In genomic region chr8:64575001-64575400, GRCm38 (mm10) we compare ENCODE assay signal across 20 mouse cellular contexts.
DNase-seq lines count a peak whose midpoint lies in the region; ATAC-seq and TF ChIP-seq lines count a peak whose summit lies in the region.
"Had no signal": no experiment of that assay in that cellular context is flagged by ENCODE, and none has a peak within 500 bp of the region (broad histone marks: within the 10 kb centered on the region; RNA-seq: fewer than 3 reads in every experiment).

No protein-coding gene starts in this region.

- H3K4me2 ChIP-seq in hindbrain, postnatal 0 days (ENCODE audit: low read depth, low read length), result no peak overlapping the region
- H3K4me2 ChIP-seq in hindbrain, embryonic 13.5 days, result no peak overlapping the region
- no peak overlapping the region for H3K4me2 ChIP-seq in lung, embryonic 14.5 days
- H3K4me2 ChIP-seq: forebrain, embryonic 15.5 days; hindbrain, embryonic 14.5 days; liver, embryonic 13.5 days; midbrain, embryonic 13.5 days; neural tube, embryonic 15.5 days had no signal

- no peak for ATAC-seq in hindbrain, postnatal 0 days
- no peak for ATAC-seq in hindbrain, embryonic 13.5 days (ENCODE audit: low FRiP score)
- no peak; the same call in 1 of the 2 replicates for ATAC-seq in lung, embryonic 14.5 days (ENCODE audit: insufficient read depth)
- ATAC-seq: forebrain, embryonic 15.5 days; midbrain, embryonic 13.5 days had no signal

- no peaks in the 10 kb centered on the region for H3K27me3 ChIP-seq in hindbrain, postnatal 0 days (ENCODE audit: insufficient read depth, low read length)
- H3K27me3 ChIP-seq in hindbrain, embryonic 13.5 days, result no peaks in the 10 kb centered on the region
- H3K27me3 ChIP-seq in lung, embryonic 14.5 days (ENCODE audit: insufficient read depth, low read length), result no peaks in the 10 kb centered on the region
- H3K27me3 ChIP-seq: forebrain, embryonic 15.5 days; liver, embryonic 13.5 days; midbrain, embryonic 13.5 days; neural tube, embryonic 15.5 days had no signal

- intact Hi-C loops in gastrocnemius, postnatal 36 days (cut with DNase I), result no loop called here

- no peak overlapping the region for H3K27ac ChIP-seq in hindbrain, postnatal 0 days
- H3K27ac ChIP-seq in hindbrain, embryonic 13.5 days, result no peak overlapping the region
- no peak overlapping the region for H3K27ac ChIP-seq in lung, embryonic 14.5 days (ENCODE audit: low read depth)
- H3K27ac ChIP-seq: forebrain, embryonic 15.5 days; hindbrain, embryonic 14.5 days; left cerebral cortex, adult 2 months; liver, embryonic 13.5 days; macrophage; midbrain, embryonic 13.5 days; neural tube, embryonic 15.5 days had no signal

- no peaks in the 10 kb centered on the region for H3K4me1 ChIP-seq in hindbrain, postnatal 0 days (ENCODE audit: insufficient read depth, low read length)
- H3K4me1 ChIP-seq in hindbrain, embryonic 13.5 days (replicated peaks), result no peaks in the 10 kb centered on the region
- H3K4me1 ChIP-seq in lung, embryonic 14.5 days (ENCODE audit: insufficient read depth), result no peaks in the 10 kb centered on the region
- H3K4me1 ChIP-seq: forebrain, embryonic 15.5 days; liver, embryonic 13.5 days; midbrain, embryonic 13.5 days; neural tube, embryonic 15.5 days had no signal

- no peak overlapping the region for H3K4me3 ChIP-seq in hindbrain, postnatal 0 days (ENCODE audit: low read length)
- H3K4me3 ChIP-seq in hindbrain, embryonic 13.5 days, result no peak overlapping the region
- H3K4me3 ChIP-seq in lung, embryonic 14.5 days (ENCODE audit: low read depth, low read length), result no peak overlapping the region
- H3K4me3 ChIP-seq: forebrain, embryonic 15.5 days; left cerebral cortex, adult 2 months; liver, embryonic 13.5 days; midbrain, embryonic 13.5 days; myocyte; neural tube, embryonic 15.5 days had no signal

- WGBS in hindbrain, postnatal 0 days, result 81% methylated on average over 9 of the region's 9 CpGs
- 92% methylated on average over 9 of the region's 9 CpGs for WGBS in hindbrain, embryonic 13.5 days
- 58% methylated on average over 9 of the region's 9 CpGs for WGBS in lung, embryonic 14.5 days

- H3K9ac ChIP-seq in hindbrain, postnatal 0 days (replicated peaks; ENCODE audit: low read length), result no peak overlapping the region
- no peak overlapping the region for H3K9ac ChIP-seq in hindbrain, embryonic 13.5 days
- H3K9ac ChIP-seq in lung, embryonic 14.5 days, result no peak overlapping the region
- H3K9ac ChIP-seq: forebrain, embryonic 15.5 days; hindbrain, embryonic 14.5 days; liver, embryonic 13.5 days; midbrain, embryonic 13.5 days; neural tube, embryonic 15.5 days had no signal

- DNase-seq in gastrocnemius, postnatal 10 days, result peak; percentile 39
- no peak for DNase-seq in gastrocnemius, postnatal 36 days
- peak; percentile 22 for DNase-seq in hindbrain, postnatal 0 days (ENCODE audit: low spot score)
- peak; percentile 65 for DNase-seq in lung, embryonic 14.5 days
- no peak for DNase-seq in lung, adult 18-20 months
- DNase-seq in NIH3T3 (ENCODE audit: low read depth), result peak; percentile 21
- DNase-seq in adrenal gland, adult 8-10 months, result no peak
- DNase-seq: adrenal gland, postnatal 10 days; cerebellum, adult 11 months; kidney, adult 9 months; liver, embryonic 13.5 days; retina, postnatal 1 day had no signal

- no peaks in the 10 kb centered on the region for H3K36me3 ChIP-seq in hindbrain, postnatal 0 days (ENCODE audit: insufficient read depth, low read length)
- no peaks in the 10 kb centered on the region for H3K36me3 ChIP-seq in hindbrain, embryonic 13.5 days
- no peaks in the 10 kb centered on the region for H3K36me3 ChIP-seq in lung, embryonic 14.5 days (ENCODE audit: insufficient read depth)
- H3K36me3 ChIP-seq: forebrain, embryonic 15.5 days; liver, embryonic 13.5 days; midbrain, embryonic 13.5 days; neural tube, embryonic 15.5 days had no signal

- no peaks in the 10 kb centered on the region for H3K9me3 ChIP-seq in hindbrain, postnatal 0 days (ENCODE audit: low read length)
- H3K9me3 ChIP-seq in hindbrain, embryonic 13.5 days, result no peaks in the 10 kb centered on the region
- no peaks in the 10 kb centered on the region for H3K9me3 ChIP-seq in lung, embryonic 14.5 days (ENCODE audit: low read depth, low read length)
- H3K9me3 ChIP-seq: forebrain, embryonic 15.5 days; liver, embryonic 13.5 days; midbrain, embryonic 13.5 days; neural tube, embryonic 15.5 days had no signal

- TF ChIP-seq CTCF in hindbrain, postnatal 0 days (IDR thresholded peaks at IDR 0.05; ENCODE audit: low read depth), result no peak
- no peak for TF ChIP-seq CTCF in lung, embryonic 14.5 days (IDR thresholded peaks at IDR 0.05; ENCODE audit: low read depth)

Comparison
In these comparisons a context has a peak if more than half of its experiments do, and no peak if none do; other contexts are left out.
1. DNase-seq: peak in gastrocnemius, postnatal 10 days (single experiment), hindbrain, postnatal 0 days (single experiment), lung, embryonic 14.5 days (single experiment) and NIH3T3 (single experiment); none in gastrocnemius, postnatal 36 days (0 of 2), lung, adult 18-20 months (0 of 2) and adrenal gland, adult 8-10 months (single experiment).